Mouse (Mus musculus) embryonic facial prominence, embryonic 13.5 days (tissue): ENCODE measurements around the gene Adam1b. TPM values are rescaled to one million over a fixed set of nuclear protein-coding genes. Genes with fewer than 3 reads are reported as not detected.

Source experiments
- ATAC-seq: fragments of 200-750 bp; cut with Nextera tagmentation; 2 replicates; pipeline ENCODE4 v1.8.0; 2017; ENCODE audit warnings: low read depth; ENCODE audit not compliant: insufficient number of reproducible peaks, insufficient read depth, low FRiP score, low TSS enrichment
- H3K27ac ChIP-seq: fragments of 300-500 bp; sonication (generic); 2 replicates; pipeline ENCODE4 v1.5.1; 2015; ENCODE audit warnings: moderate library complexity, mild to moderate bottlenecking, inconsistent platforms
- H3K27me3 ChIP-seq: fragments of 300-500 bp; sonication (generic); 2 replicates; pipeline ENCODE4 v1.6.1; 2015; ENCODE audit warnings: mild to moderate bottlenecking, inconsistent platforms
- H3K36me3 ChIP-seq: fragments of 300-500 bp; sonication (generic); 2 replicates; pipeline ENCODE4 v1.6.1; 2015; ENCODE audit warnings: mild to moderate bottlenecking, inconsistent platforms
- H3K4me1 ChIP-seq: fragments of 300-500 bp; sonication (generic); 2 replicates; pipeline ENCODE4 v1.6.1; 2015; ENCODE audit warnings: inconsistent platforms
- H3K4me2 ChIP-seq: fragments of 300-500 bp; sonication (generic); 2 replicates; pipeline ENCODE4 v1.6.1; 2015; ENCODE audit warnings: moderate library complexity, mild to moderate bottlenecking, inconsistent platforms
- H3K4me3 ChIP-seq: fragments of 300-500 bp; sonication (generic); 2 replicates; pipeline ENCODE4 v1.5.1; 2015; ENCODE audit warnings: mild to moderate bottlenecking, inconsistent platforms
- H3K9ac ChIP-seq: fragments of 300-500 bp; sonication (generic); 2 replicates; pipeline ENCODE4 v1.6.1; 2015; ENCODE audit warnings: mild to moderate bottlenecking, inconsistent platforms
- H3K9me3 ChIP-seq: fragments of 300-500 bp; sonication (generic); 2 replicates; pipeline ENCODE4 v1.6.1; 2016; ENCODE audit warnings: inconsistent platforms
- WGBS: fragments of 180-500 bp; shearing (Covaris S2); methylation state at CpG from one replicate; pipeline ENCODE4 v1.1.7; 2015; ENCODE audit warnings: mixed read lengths; 5-methylcytosine and 5-hydroxymethylcytosine counted together
- polyA plus RNA-seq: library from polyadenylated mRNA; unstranded; fragments of >200 nt; fragmentation: Nextera tagmentation; extraction: Ambion mirVana; gene quantifications from 2 replicates; pipeline ENCODE4 v1.2.1, GENCODE M21; 2015

Gene Adam1b
- polyA plus RNA-seq, result not detected in 2 replicates

DNA sequence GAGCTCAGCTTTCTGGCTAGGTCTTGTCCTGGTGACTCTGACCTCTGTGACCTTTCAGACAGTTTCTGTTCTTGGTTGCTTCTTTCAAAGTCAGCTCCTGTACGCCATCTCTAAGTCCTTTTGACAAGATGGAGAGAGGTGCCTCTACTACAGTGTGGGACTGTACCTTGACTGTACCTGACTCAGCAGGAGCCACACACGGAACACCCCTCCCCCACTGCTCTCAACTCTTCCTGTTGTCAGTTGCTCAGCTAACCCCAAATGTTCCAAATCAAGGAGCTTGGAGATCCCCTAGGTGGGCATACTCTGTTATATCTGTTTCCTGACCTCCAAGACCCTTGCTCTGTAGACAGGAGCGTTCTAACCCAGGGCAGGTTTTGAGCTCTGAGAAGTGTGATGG lies at the start of gene Adam1b:
Adam1b (minus strand) TSS at position 205 of the 400 bp plus-strand sequence.
- Histone ChIP-seq H3K9ac (no peak within 1 kb of the TSS), H3K27me3 (no peaks in the 10 kb centered on the region), H3K27ac (no peak within 1 kb of the TSS), H3K4me1 (no peaks in the 10 kb centered on the region), H3K4me3 (no peak within 1 kb of the TSS), H3K36me3 (no peaks in the 10 kb centered on the region), H3K9me3 (no peaks in the 10 kb centered on the region), H3K4me2 (no peak within 1 kb of the TSS)
- 76% methylated on average over 3 of the region's 3 CpGs for WGBS
- ATAC-seq, result no peak

DNA sequence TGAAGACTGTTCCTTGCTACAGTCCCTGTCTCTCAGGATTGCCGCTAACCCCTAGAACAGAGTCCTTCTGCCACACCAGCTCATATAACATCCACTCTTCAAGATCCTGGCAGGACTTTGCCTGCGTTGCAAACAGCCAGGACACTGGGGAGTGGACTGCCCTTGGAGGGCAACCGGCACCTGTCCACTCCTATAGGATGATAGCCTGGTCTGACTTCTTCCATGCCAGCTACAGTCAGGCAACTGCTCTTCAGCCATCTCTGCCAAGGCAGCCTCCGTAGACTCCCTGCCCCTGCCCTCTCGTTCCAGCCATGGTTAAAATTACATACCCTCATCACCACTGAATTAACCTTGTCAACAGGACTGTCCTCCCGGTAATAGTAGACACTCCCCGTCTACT lies 46.0 kb upstream of the Adam1b start:
- Histone ChIP-seq H3K36me3 (no peaks in the 10 kb centered on the region), H3K9ac (no peak overlapping the region), H3K4me2 (no peak overlapping the region), H3K4me1 (peaks cover 12% of the 10 kb centered on the region), H3K4me3 (no peak overlapping the region), H3K27me3 (no peaks in the 10 kb centered on the region), H3K9me3 (no peaks in the 10 kb centered on the region), H3K27ac (no peak overlapping the region)
- no peak for ATAC-seq
- WGBS, result 88% methylated on average over 7 of the region's 7 CpGs

GRCm38 (mm10) chr5:121547084-121547483 lies 43.8 kb upstream of the Adam1b start:
- no peaks in the 10 kb centered on the region for H3K27me3 ChIP-seq
- no peak for ATAC-seq
- no peak overlapping the region for H3K4me3 ChIP-seq
- no peak overlapping the region for H3K27ac ChIP-seq
- no peak overlapping the region for H3K4me2 ChIP-seq
- no peaks in the 10 kb centered on the region for H3K36me3 ChIP-seq
- WGBS, result 96% methylated on average over 3 of the region's 3 CpGs
- no peak overlapping the region for H3K9ac ChIP-seq
- peaks cover 17% of the 10 kb centered on the region for H3K4me1 ChIP-seq
- no peaks in the 10 kb centered on the region for H3K9me3 ChIP-seq

GRCm38 (mm10) chr5:121546530-121546895 lies 43.3 kb upstream of the Adam1b start:
- Histone ChIP-seq H3K27me3 (no peaks in the 10 kb centered on the region), H3K9ac (peak overlapping the region; percentile 99), H3K4me2 (peak overlapping the region; percentile 91), H3K4me1 (peaks cover 17% of the 10 kb centered on the region), H3K36me3 (no peaks in the 10 kb centered on the region), H3K9me3 (no peaks in the 10 kb centered on the region), H3K4me3 (peak overlapping the region; percentile 100), H3K27ac (peak overlapping the region; percentile 96)
- 0 out of 2 replicates have a peak, but pooled peaks have one; percentile 12 for ATAC-seq
- WGBS, result 32% methylated on average over 6 of the region's 6 CpGs

DNA sequence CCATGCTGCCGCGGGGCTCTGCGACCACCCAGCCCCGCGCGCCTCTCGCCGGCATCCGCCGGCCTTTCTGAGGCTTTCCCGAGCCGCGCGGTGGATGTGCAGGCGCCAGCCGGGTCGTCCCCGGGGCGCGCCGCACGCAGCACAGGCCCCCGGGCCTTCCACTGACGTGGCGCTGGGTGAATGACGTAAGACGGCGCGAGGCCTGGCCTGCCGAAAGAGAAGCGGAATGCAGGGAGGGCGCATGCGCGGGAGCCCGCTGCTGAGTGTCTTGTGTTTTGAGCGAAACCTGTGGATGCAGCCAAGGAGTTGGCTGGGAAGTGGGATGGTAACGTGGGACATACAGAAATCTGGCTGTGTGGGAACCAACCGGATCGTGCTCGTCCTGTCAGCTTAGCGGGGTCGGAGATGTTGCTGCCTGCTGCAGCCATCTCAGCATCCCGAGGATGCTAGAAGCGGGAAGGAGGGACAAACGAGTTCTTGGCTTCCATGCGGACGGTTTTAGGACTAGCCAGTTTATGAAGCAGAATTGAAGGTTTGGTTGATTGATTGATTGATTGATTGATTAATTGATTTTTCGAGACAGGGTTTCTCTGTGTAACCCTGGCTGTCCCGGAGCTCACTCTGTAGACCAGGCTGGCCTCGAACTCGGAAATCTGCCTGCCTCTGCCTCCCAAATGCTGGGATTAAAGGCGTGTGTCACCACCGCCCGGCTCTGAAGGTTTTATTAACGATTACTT lies 42.7 kb upstream of the Adam1b start, which contains the start of gene Mapkapk5:
Mapkapk5 (minus strand) TSS at position 113 of the 737 bp plus-strand sequence.
- peak; percentile 94 for ATAC-seq

DNA sequence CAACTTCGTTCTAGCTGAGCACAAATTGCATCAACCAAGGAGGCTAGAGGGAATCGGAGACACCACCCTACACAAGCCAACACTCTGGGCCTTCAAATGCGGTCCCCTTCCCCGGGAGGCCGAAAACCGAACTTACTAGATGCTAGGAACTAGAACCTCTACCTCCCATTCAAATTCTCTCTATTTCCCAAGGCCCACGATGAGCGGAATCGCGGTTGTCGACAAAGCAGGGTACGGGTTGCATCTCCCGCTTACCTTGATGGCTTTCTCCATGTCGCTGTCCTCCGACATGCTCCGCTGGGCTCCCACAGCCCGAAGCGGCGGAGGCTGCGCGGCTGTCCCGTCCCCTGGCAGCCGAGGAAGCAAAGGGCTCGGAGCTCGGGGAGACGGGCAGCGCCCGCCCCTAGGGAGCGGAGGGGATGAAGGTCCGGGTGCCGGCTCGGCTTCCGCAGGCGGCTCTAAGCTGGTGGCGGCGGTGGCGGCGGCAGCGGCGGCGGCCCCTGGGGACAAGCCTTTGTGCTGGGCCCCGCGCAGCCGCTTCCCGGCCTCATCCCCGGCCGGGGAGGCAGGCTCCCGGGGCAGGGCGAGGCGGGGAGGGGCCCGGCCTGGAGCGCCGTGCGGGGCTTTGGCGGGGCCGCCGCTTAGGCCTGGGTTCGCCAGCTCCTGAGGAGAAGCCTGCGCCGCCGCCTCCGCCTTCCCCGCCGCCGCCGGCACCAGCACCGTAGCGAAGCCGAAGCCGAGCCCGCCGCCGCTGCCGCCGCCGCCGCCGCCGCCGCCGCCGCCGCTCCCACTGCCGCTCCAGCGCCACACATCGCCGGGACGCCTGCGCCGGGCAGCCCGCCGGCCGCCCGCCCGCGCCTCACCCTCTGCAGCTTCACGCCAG lies 41.9 kb upstream of the Adam1b start, which contains the start of the genes Adam1a and Gm42878:
Adam1a (minus strand) TSS at position 573 of the 883 bp plus-strand sequence.
Gm42878 (minus strand) TSS at position 573 of the 883 bp plus-strand sequence.
- peak within 1 kb of the TSS; percentile 96 for H3K27ac ChIP-seq
- no peaks in the 10 kb centered on the region for H3K27me3 ChIP-seq
- no peaks in the 10 kb centered on the region for H3K9me3 ChIP-seq
- H3K4me1 ChIP-seq, result peaks cover 17% of the 10 kb centered on the region
- peak within 1 kb of the TSS; percentile 99 for H3K9ac ChIP-seq
- no peak; the same call in none of the 2 replicates for ATAC-seq
- H3K4me3 ChIP-seq, result peak within 1 kb of the TSS; percentile 100
- WGBS, result under 1% methylated on average over 66 of the region's 97 CpGs
- peak within 1 kb of the TSS; percentile 91 for H3K4me2 ChIP-seq
- H3K36me3 ChIP-seq, result no peaks in the 10 kb centered on the region

More for the DNA sequence above, 42.7 kb upstream of the Adam1b start, which contains the start of gene Mapkapk5:
- no peaks in the 10 kb centered on the region for H3K9me3 ChIP-seq
- no peaks in the 10 kb centered on the region for H3K27me3 ChIP-seq
- H3K36me3 ChIP-seq, result no peaks in the 10 kb centered on the region
- peak within 1 kb of the TSS; percentile 91 for H3K4me2 ChIP-seq
- peaks cover 17% of the 10 kb centered on the region for H3K4me1 ChIP-seq
- H3K9ac ChIP-seq, result peak within 1 kb of the TSS; percentile 99
- 2% methylated on average over 54 of the region's 55 CpGs for WGBS
- H3K27ac ChIP-seq, result peak within 1 kb of the TSS; percentile 96
- peak within 1 kb of the TSS; percentile 100 for H3K4me3 ChIP-seq

DNA sequence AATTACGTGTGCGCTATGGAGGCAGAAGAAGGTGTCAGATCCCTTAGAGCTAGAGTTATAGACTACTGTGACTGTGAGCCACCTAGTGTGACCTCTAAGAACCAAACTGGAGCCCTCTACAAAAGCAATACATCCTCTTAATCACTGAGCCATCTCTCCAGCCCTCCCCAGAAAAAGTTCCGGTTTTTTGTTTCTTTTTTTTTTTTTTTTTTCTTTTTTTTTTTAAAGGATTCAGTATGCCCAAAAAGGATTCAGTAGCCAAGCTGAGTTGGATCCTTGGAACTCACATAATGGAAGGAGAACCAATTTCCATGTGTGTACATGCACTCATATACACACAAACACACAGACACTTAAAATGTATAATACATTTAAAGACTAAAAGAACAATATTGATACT lies 40.1 kb upstream of the Adam1b start:
- Histone ChIP-seq H3K27me3 (no peaks in the 10 kb centered on the region), H3K9me3 (no peaks in the 10 kb centered on the region)

GRCm38 (mm10) chr5:121541235-121541634 lies 38.0 kb upstream of the Adam1b start:
- Histone ChIP-seq H3K9ac (no peak overlapping the region), H3K4me3 (no peak overlapping the region), H3K27me3 (no peaks in the 10 kb centered on the region), H3K36me3 (peaks cover 20% of the 10 kb centered on the region), H3K4me2 (no peak overlapping the region), H3K27ac (no peak overlapping the region), H3K9me3 (no peaks in the 10 kb centered on the region), H3K4me1 (peaks cover 11% of the 10 kb centered on the region)
- 89% methylated on average over 7 of the region's 7 CpGs for WGBS
- ATAC-seq, result no peak

More for the DNA sequence above, 40.1 kb upstream of the Adam1b start:
- Histone ChIP-seq H3K4me3 (no peak overlapping the region), H3K27ac (no peak overlapping the region), H3K36me3 (no peaks in the 10 kb centered on the region; the same call in 1 of the 2 replicates), H3K9ac (no peak overlapping the region), H3K4me1 (peaks cover 17% of the 10 kb centered on the region), H3K4me2 (peak overlapping the region; percentile 91; the same call in 1 of the 2 replicates)
- ATAC-seq, result no peak
- 82% methylated on average over 3 of the region's 3 CpGs for WGBS

GRCm38 (mm10) chr5:121540066-121540465 lies 36.8 kb upstream of the Adam1b start:
- Histone ChIP-seq H3K27ac (no peak overlapping the region), H3K27me3 (no peaks in the 10 kb centered on the region), H3K4me3 (no peak overlapping the region), H3K9ac (no peak overlapping the region), H3K4me2 (no peak overlapping the region), H3K9me3 (no peaks in the 10 kb centered on the region), H3K4me1 (peaks cover 11% of the 10 kb centered on the region), H3K36me3 (peaks cover 32% of the 10 kb centered on the region)
- 95% methylated on average over 5 of the region's 5 CpGs for WGBS
- no peak for ATAC-seq

- Histone ChIP-seq H3K9me3 (no peaks in the 10 kb centered on the region), H3K9ac (no peak overlapping the region), H3K36me3 (peaks cover 54% of the 10 kb centered on the region), H3K4me3 (no peak overlapping the region), H3K4me1 (no peaks in the 10 kb centered on the region), H3K27me3 (no peaks in the 10 kb centered on the region), H3K4me2 (no peak overlapping the region), H3K27ac (no peak overlapping the region)
- no peak for ATAC-seq
- 91% methylated on average over 2 of the region's 2 CpGs for WGBS
Observed at GRCm38 (mm10) chr5:121537588-121537987, 34.4 kb upstream of the Adam1b start.

- Histone ChIP-seq H3K4me2 (no peak overlapping the region), H3K4me3 (no peak overlapping the region), H3K27ac (no peak overlapping the region), H3K9ac (no peak overlapping the region), H3K4me1 (no peaks in the 10 kb centered on the region), H3K27me3 (no peaks in the 10 kb centered on the region), H3K36me3 (peaks cover 60% of the 10 kb centered on the region), H3K9me3 (no peaks in the 10 kb centered on the region)
- WGBS, result 84% methylated on average over 7 of the region's 7 CpGs
- ATAC-seq, result no peak
Observed at GRCm38 (mm10) chr5:121536921-121537555, 33.8 kb upstream of the Adam1b start.
